ENCODE assay signal across 15 mouse cellular contexts in the genomic region with DNA sequence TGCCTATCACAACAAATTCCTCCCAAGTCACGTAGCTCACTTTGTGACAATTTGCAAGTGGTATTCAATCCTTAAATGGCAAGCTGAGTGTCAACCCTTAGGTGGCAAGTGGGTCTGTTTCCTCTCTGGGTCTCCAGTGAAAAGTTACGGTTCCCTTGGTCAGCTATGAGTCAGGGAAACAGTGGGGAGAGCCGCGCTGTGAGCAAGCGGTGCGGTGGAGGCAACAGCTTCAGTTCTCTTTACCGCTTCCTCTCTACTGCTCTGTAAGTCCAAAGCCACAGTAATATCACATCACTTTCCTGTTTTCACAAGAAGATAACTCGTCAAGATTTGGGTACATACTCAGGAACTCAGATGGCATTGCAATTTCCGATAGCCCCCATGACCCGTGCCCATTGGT. TPM values are rescaled to one million over a fixed set of nuclear protein-coding genes. Genes with fewer than 3 reads are reported as not detected.
DNase-seq lines count a peak whose midpoint lies in the region; ATAC-seq and TF ChIP-seq lines count a peak whose summit lies in the region.
"Had no signal": no experiment of that assay in that cellular context is flagged by ENCODE, and none has a peak within 500 bp of the region (broad histone marks: within the 10 kb centered on the region; RNA-seq: fewer than 3 reads in every experiment).

No protein-coding gene starts in this region.

- H3K4me1 ChIP-seq in ES-Bruce4 (ENCODE audit: control insufficient read depth, insufficient read depth, low read length) = peaks cover 21% of the 10 kb centered on the region
- H3K4me1 ChIP-seq in small intestine, adult 2 months (ENCODE audit: control insufficient read depth, insufficient read depth, insufficient read length, low read length) = peaks cover 8% of the 10 kb centered on the region

- WGBS in small intestine, adult 2 months = 78% methylated on average over 10 of the region's 10 CpGs

- peak; percentile 12 for DNase-seq in spleen, adult 12 weeks (ENCODE audit: low spot score)
- DNase-seq in spleen, postnatal 10 days (ENCODE audit: low spot score in 2 of 2) = no peak
- DNase-seq in adrenal gland, postnatal 25 days = no peak
- no peak for DNase-seq in right cerebral cortex, adult 2 months (ENCODE audit: low spot score in 2 of 2)
- DNase-seq: kidney, adult 18-20 months; midbrain, embryonic 14.5 days had no signal

- TF ChIP-seq POLR2A in ES-Bruce4 (IDR thresholded peaks at IDR 0.05; ENCODE audit: insufficient read depth, low read length) = no peak
- no peak for TF ChIP-seq POLR2A in small intestine, adult 2 months (IDR thresholded peaks at IDR 0.05; ENCODE audit: low read depth, low read length)

- TF ChIP-seq EP300 in ES-Bruce4 (IDR thresholded peaks at IDR 0.05; ENCODE audit: insufficient read depth, low read depth, low read length) = no peak

- H3K36me3 ChIP-seq in ES-Bruce4 (ENCODE audit: control insufficient read depth, insufficient read depth, low read length, poor library complexity, severe bottlenecking) = no peaks in the 10 kb centered on the region
- no peaks in the 10 kb centered on the region for H3K36me3 ChIP-seq in small intestine, adult 2 months (ENCODE audit: control insufficient read depth, insufficient read depth, low read length)
- H3K36me3 ChIP-seq: heart, embryonic 10.5 days; hindbrain, embryonic 10.5 days had no signal

- no peak overlapping the region for H3K4me3 ChIP-seq in ES-Bruce4 (ENCODE audit: low read depth, low read length)
- H3K4me3 ChIP-seq in small intestine, adult 2 months (ENCODE audit: low read depth, low read length) = no peak overlapping the region
- H3K4me3 ChIP-seq: heart, embryonic 10.5 days; hindbrain, embryonic 10.5 days had no signal

- H3K27me3 ChIP-seq in ES-Bruce4 (ENCODE audit: control insufficient read depth, insufficient read depth, low read length, poor library complexity, severe bottlenecking) = no peaks in the 10 kb centered on the region
- H3K27me3 ChIP-seq in small intestine, adult 2 months (ENCODE audit: control insufficient read depth, insufficient read depth, low read length) = no peaks in the 10 kb centered on the region

- H3K9me3 ChIP-seq in ES-Bruce4 (replicated peaks; ENCODE audit: control insufficient read depth, insufficient read depth, low read length, poor library complexity, severe bottlenecking) = no peaks in the 10 kb centered on the region
- H3K9me3 ChIP-seq: heart, embryonic 10.5 days; hindbrain, embryonic 10.5 days had no signal

- peak overlapping the region; percentile 3 for H3K27ac ChIP-seq in ES-Bruce4 (ENCODE audit: insufficient read depth, low read length)
- H3K27ac ChIP-seq in small intestine, adult 2 months (ENCODE audit: insufficient read depth, low read depth, low read length) = peak overlapping the region; percentile 83
- H3K27ac ChIP-seq: heart, embryonic 10.5 days; hindbrain, embryonic 10.5 days had no signal

- no peak for TF ChIP-seq CTCF in ES-Bruce4 (IDR thresholded peaks at IDR 0.05; ENCODE audit: low read depth, low read length)
- no peak for TF ChIP-seq CTCF in small intestine, adult 2 months (IDR thresholded peaks at IDR 0.05; ENCODE audit: extremely low read depth, insufficient read length, insufficient replicate concordance, low read depth, low read length)

- peak; percentile 58 to 71 for ATAC-seq in hematopoietic stem cell, adult 5-6 weeks (replicated peaks in 1 of 2; ENCODE audit: insufficient read depth in 1 of 2, low FRiP score in 2 of 2, low TSS enrichment in 1 of 2, low read depth in 1 of 2, poor library complexity in 2 of 2, severe bottlenecking in 2 of 2)

- H3K9ac ChIP-seq in ES-Bruce4 (ENCODE audit: low read depth, poor library complexity, severe bottlenecking) = no peak overlapping the region

RNA-seq across cellular contexts. Expression of a gene that starts 4.2 kb away (rescaled TPM):
- 3.6 and 3.9 TPM in 2 replicates for polyA plus RNA-seq in ES-Bruce4 (2011; ENCODE audit: insufficient read depth, insufficient read length, low read depth, missing spikeins)
- total RNA-seq in hematopoietic stem cell, adult 5-6 weeks (2017) = 1.1 TPM in 1 of 2 replicates, not detected in the other
- polyA plus RNA-seq in small intestine, adult 2 months (2012; rRNA removed) = 0.06 and 0.16 TPM in 2 replicates
- 0.61 TPM in 1 of 2 replicates, not detected in the other for total RNA-seq in adrenal gland, postnatal 25 days (2021)
- total RNA-seq: adrenal gland, adult 18-20 months had no signal

RNA-seq across cellular contexts. Expression of a gene that starts 18.1 kb away (rescaled TPM):
- polyA plus RNA-seq in ES-Bruce4 (2011; ENCODE audit: insufficient read depth, insufficient read length, low read depth, missing spikeins) = 9.2 and 10.6 TPM in 2 replicates
- 5.7 and 14.3 TPM in 2 replicates for total RNA-seq in hematopoietic stem cell, adult 5-6 weeks (2017)
- 4.9 and 7.3 TPM in 2 replicates for polyA plus RNA-seq in small intestine, adult 2 months (2012; rRNA removed)
- total RNA-seq in adrenal gland, postnatal 25 days (2021) = 1.9 and 2.1 TPM in 2 replicates

RNA-seq across cellular contexts. Expression of a gene that starts 30.7 kb away (rescaled TPM):
- 244 and 276 TPM in 2 replicates for polyA plus RNA-seq in ES-Bruce4 (2011; ENCODE audit: insufficient read depth, insufficient read length, low read depth, missing spikeins)
- not detected in 2 replicates for total RNA-seq in hematopoietic stem cell, adult 5-6 weeks (2017)
- polyA plus RNA-seq in small intestine, adult 2 months (2012; rRNA removed) = 0.20 and 0.67 TPM in 2 replicates
- not detected in 2 replicates for total RNA-seq in adrenal gland, postnatal 25 days (2021)
- total RNA-seq: adrenal gland, adult 18-20 months; layer of hippocampus, adult 8-10 months; left cerebral cortex, postnatal 14 days had no signal
- polyA plus RNA-seq: hindbrain, embryonic 10.5 days; midbrain, embryonic 14.5 days; urinary bladder, adult 2 months had no signal
